Mouse (Mus musculus): Measurements from ENCODE around the gene Prkcb.

Prkcb gene

DNA sequence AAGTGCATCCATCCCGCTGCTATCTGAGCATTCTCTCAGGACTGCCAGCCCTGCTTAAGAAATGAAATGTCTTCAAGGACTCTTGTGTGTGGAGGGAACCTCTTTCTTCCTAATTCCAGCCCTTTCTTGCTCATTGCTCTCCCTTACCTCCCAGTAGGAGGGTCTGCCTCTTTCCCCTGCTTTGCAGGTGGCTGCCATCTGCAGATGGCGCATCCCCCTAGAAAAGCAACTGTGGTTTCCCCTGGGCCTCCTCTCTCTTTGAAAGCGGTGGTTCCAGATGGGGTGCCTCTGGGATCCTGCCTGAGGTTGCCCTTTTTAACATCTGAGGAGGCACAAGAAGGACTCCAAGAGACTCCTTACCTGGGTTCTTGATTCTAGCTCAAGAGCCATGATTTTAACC lies 2.2 kb downstream of the Prkcb start:
- no peak for DNase-seq

DNA sequence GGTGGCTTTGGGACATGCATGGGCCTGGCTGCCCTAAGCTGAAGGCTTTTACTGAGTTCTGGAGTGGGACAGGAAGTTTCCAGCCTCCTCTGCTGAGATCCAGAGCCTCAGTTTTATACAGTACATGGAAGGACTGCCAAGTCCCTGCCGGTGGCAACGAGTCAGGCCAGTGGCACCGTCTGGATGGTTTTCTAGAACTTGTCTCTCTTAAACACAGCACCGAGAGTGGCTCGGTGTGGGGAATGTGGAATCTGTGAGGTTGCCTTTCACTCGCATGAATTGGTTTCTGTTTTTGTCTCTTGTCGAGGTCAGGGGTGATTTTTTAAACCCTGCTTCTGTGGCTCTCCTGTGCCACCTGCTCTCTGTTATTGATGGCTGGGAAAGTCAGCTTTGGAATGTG lies 3.6 kb downstream of the Prkcb start:
- no peak for DNase-seq

DNA sequence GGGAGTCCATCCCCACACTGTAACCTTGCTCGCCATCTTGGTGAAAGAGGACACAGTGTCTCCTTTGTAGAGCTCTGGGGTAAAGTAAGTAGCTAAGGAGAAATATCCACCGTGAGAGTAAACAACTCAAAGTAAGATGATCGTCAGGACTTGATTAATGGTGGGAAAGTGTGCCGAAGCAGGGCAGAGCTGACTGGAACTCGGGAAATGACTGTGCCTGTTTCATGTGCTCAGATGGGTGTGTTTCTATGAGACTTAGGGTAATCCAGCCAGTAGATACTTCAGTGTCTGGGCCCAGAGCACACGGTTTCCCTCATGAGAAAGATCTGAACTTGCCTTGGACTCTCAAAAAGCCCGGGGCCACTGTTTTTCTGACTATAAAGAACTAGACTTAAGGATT lies 5.6 kb downstream of the Prkcb start:
- DNase-seq: no peak

DNA sequence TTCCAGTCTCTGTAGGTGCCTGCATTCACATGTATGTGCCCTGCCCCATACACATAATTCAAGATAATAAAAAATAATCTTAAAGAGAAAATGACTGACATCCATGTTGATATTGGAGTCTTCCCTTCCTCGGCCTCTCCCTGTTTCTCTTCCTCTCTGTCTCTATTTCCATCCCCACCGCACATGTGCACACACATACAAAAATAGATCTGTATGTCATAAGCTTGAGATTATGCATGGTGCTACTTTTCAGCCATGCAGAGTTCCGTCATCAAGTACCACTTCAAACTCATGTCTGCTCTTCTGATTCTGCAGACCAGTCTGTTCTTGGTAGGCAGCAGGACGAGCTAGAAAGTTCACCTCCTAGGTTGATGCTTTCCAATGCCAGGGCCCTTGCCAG lies 6.8 kb downstream of the Prkcb start:
- DNase-seq: no peak

DNA sequence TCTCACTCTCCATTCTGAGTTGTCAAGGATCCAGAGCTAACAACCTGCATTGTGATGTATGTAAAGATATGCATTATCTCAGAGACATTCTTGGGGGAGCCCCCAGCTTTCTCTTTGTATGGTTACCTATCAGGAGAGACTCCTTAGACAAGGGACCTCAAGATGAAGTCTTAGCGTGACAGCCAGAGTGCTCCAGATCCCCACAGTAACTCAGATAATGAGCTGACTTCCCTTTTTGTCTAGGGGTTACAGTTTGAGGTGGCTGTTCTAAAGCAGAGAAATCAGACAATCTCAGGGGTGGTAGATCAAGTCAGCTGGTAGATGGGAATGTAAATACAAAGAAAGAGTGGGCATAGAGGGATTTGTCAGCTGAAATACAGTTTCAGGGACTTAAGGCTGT lies 7.8 kb downstream of the Prkcb start:
- no peak for DNase-seq

DNA sequence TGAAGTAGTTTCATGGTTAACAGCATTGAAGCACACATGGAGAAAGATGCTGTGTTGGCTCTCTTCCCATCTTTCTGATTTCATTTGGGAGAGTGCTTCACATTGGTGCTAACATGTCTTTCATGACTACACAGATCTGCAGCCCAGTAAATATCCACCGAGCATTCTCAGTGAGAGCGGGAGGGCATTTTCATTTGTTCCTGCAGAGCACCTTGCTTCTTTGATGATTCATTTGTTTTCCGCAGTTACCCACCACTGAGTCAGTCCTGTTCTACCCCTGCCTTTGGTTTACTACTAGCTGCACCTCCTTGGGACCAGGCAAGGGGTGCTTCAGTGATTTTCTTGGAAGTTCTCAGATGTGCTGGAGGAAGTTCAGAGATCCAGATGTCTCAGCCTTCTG lies 8.3 kb downstream of the Prkcb start:
- DNase-seq: no peak

DNA sequence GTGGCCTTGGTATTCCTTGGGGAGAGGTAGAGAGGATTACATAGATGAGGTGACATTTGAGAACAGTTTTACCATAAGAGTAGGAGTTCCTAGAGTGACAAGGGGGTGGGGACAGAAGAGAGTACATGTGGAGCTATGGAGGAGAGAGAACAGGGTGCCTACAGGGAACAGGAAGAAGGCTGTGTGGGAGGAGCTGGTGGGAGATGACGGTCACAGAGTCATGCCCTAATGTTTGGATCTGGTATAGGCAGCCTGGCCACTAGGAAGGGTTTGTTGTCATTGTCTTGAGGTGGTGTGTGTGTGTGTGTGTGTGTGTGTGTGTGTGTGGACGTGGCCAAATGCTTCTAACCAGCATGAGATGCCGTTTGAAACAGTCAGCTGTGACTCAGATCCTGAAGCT lies 9.1 kb downstream of the Prkcb start:
- no peak for DNase-seq

DNA sequence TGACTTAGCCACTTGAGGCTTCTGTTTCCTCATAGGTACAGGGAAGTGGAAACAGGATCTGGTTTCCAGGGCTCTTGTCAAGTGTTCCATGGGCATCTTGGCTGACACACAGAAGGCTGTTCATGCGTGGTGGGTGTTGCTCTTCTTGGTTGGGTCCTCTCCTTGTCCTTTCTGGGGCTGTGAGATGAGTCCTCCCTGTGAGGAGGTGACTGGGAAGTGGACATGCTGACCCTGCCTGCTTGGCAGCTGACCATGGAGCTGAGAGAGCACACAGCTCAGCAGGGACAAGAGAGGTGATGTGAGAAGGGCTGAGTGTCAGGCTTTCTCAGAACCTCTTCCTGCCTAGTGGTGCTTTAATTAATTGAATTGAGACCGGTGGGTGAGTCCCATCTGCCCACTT lies 10.2 kb downstream of the Prkcb start:
- DNase-seq: no peak

DNA sequence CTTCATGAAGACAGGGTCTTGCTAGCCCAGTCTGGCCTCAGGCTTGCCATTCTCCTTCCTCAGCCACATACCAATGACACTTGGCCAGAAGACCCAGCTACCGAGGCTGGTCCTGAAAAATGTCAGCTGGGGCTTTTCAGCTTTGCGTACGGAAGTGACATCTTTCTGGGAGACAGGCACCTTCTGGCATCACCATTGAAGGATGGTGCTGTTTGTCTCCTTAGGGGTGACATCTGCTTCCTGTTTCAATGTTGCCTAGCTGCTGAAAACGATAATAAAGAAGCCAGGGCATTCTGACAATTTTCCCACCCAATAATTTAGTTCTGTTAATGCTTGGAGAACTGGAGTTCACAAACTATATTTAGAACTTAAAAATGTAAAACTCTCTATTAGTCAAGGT lies 12.0 kb downstream of the Prkcb start:
- DNase-seq: no peak

DNA sequence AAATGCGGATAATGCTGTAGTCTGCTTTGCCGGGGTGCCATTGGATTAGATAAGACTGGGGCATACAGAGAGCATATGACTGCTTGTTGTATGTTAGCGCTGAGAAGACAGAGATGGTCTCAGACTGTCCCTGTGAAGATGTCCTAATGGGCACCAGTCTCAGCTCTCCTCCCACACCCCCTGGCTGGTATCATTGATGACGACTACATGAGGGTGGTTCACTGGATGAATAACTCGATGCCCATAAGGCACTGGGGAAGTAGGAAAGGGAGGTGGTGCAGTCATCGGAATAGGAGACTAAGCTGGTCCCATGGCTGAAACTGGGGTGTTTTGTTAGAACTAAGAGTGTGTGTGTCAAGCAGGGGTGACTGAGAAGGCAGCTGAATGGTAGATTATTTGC lies 14.0 kb downstream of the Prkcb start:
- no peak for DNase-seq

DNA sequence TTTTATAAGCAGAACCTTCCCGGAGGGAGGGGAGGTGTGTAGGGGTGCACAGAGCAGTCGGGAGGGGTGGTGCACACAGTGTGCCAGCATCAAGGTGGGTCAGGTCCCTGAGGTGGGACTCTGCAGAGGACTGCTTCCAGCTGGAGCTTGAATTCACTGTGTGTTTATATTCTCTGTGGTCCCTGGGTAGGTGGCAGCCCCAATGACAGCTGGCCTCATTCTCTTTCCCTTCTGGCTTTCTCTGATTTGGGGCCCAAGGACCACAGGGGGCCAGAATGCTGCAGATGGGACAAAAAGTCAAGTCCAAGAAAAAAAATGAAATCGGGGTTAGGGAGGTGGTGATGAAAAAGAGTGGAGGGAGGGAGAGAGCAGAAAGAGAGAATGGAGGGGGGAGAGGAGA lies 15.4 kb downstream of the Prkcb start:
- DNase-seq: no peak

DNA sequence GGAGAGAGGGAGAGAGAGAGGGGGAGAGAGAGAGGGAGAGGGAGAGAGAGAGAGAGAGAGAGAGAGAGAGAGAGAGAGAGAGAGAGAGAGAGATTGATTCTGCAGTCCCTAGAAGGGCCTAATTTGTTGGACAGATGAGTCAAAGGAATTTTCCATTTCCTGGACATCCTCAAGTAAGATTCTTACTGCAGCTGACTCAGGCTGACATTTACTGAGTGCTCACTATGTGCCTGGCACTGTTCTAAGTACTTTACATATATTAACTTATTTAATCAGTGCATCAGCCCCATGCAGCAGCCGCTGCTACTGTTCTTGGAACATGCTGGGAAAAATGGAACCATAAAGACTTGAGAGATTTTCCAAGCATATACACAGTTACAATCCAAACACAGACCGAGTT lies 16.0 kb downstream of the Prkcb start:
- DNase-seq: no peak

DNA sequence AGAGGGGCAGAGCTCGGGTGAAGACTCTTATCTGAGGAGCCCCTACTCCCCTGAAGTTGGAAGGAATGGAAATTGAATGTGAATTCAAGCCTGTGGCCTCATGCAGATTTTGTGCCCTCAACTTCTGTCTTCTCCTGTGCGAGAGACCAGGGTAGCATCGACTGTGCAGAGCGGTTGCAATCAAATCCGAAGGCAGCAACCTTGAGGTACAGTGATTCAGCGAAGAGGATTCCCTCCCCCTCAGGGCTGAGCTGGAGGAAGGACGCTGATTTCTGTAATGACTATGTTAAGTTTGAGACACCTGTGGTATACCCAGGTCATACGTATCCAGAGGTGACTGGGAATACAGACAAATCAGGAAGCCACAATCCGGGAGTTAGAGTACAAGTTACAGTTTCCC lies 18.7 kb downstream of the Prkcb start:
- no peak for DNase-seq

DNA sequence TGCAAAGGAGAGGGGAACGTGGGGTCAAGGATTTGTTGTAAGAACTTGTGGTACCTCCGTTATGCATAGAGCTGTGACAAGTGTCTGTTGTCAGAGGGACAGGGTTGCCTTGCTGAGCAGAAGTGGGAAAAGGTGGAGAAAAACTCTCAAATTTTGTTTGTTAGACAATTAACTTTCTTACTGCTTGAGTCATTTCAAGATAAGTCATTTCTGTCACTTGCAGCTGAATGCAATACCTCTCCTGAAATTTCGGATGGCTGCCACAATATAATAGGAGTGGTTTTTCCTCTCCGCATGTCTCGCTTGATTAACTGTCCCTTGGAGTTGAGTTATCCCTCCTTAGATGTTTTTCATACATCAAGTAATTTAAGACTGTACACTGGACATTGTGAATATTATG lies 20.1 kb downstream of the Prkcb start:
- no peak for DNase-seq

DNA sequence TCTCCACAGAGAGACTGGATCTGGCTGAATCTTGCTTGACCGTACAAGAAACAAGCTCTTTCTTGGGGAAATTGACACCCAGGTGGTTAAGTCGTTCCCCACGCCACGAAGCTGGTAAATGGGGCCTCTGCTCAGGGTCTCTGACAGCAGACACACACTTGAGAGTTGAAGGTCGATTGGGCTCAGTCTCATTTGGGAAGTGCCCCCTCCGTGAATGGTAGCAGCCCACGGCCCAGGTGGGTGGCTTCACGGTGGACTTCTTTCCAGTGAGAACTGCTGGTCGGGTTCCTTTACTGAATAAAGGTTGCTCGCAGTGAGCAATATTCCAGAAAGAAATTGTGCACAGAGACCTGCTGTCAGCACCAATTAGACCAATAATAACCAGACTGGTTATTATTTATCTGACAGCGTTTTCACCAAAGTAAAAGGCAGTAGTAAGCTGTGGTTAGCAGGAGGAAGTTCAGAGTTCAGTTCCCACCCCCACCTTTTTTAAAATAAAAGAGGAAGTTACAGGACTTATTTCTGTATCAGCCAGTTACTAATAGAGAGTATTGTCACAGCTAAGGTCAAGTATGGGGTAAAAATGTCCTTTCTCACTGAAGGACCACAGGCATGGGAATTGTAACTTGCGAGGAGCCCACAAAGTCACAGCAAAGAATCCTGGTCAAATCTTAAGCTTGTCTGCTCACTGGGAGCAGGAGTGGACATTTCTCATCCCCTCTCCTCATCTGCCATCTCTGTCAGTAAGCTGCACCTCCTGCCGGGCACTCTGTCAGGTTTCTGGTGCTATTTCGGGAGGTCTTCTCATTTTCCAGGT lies 21.6 kb downstream of the Prkcb start:
- DNase-seq: no peak

DNA sequence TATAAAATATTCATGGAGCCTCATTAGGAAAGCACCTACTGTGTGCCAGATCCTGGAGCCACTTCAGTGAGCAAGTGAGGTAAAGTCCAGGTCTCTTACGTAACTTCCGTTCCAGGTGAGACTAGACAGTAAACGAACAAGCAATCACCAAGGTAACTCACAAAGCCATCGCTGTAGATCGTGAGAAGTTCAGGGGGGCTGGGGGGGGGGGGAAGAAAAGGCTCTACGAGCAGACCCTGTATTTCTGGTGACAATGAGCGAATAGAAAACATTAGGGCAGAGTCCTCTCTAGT lies 22.1 kb downstream of the Prkcb start:
- DNase-seq: no peak

DNA sequence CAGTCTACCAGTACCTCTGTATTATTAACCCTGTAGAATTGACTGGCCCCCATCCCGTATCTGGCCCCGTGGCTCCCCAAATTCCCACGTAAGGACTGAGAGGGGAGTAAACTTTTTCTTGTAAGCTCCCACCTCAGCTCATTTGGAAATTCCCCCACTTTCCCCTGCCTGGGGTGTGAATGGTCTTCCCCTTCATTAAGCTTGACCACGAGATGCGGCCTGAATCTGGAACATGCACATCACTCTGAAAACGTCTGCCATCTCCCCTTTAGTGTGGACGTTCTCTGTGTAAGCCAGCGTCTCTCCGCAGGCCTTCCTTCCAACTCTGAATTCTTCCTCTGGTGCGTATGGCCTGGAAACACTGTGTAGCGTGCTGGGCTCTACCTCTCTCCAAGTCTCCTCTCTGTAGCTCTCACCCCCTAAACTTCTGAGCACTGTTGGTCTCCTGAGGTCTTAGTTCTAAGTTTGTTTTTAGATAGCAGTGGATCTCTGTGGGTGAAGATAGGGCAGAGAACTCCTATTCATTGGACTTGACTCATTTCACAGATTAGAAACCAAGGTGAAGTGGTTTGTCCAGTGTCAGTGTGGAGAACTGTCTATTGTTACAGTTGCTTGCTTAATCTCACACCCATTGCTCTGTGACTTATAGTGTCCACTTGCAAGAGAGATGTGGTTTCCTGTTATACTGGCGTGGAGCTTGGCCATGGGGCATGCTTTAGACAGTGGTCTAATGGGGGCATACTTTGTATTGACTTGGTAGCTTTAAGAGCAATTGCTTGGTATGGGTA lies 25.3 kb downstream of the Prkcb start:
- no peak for DNase-seq

DNA sequence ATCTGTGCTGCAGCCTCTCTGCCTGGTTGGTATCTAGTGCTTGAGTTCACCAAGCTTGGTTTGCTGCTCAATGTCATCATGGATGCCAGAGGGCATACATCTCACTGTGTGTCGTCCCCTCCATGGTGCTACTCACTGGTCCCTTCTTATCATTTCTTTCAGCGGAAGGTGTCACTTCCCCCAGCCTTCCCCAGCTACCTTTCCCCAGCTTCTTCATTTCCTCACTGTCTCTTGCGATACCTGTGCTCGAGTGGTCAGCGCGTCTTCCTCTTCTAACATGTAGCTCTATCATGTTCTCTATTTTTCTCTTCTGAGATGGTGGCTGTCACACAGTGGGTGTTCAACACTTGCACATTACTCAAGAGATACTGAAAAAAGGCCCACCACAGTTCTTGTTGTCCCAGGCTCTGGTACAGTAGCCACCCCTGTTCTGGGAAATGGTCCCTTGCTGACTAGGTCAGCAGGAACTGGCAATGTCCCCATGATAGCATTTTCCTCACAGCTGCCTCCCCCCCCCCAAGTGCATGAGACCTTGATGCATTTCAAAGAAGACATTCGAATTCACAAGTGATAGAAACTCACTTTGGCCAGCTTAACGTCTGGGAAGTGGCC lies 27.3 kb downstream of the Prkcb start:
- DNase-seq: no peak

DNA sequence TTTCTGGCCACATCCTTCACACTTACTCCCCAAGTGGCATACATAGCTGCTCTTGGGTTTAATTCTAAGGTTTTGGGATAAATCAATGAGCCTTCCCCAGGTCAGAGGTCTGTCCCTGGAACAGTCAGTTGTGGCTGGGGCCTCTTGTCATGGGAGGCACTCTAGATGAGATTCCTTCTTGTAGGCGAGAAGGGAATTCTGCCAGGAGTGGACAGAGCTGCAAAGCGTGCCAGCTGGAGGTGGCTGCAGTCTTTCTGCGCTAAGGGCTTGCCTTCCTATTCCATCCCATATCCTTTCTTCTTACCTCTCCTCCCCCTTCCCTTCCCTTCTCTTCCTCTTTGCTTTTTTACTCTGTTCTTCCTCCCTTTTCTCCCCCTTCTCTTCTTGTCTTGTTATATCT lies 28.1 kb downstream of the Prkcb start:
- DNase-seq: no peak

DNA sequence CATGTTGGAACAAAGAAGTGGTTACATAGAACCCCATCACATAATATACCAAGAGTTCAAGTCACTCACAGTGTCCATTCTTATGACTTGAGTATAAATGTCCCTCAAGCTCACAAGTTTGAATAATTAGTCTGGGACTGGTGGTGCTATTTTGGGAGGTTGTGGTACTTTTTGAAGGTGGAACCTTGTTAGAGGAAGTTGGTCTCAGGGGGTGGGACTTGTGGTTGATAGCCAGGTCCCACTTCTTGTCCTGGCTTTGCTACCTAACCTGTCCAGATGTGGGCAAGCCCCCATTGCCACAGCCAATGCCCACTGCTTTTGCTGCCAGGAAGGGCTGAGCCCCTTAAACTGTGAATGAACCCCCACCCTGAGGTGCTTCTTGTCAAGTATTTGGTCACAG lies 28.9 kb downstream of the Prkcb start:
- no peak for DNase-seq

DNA sequence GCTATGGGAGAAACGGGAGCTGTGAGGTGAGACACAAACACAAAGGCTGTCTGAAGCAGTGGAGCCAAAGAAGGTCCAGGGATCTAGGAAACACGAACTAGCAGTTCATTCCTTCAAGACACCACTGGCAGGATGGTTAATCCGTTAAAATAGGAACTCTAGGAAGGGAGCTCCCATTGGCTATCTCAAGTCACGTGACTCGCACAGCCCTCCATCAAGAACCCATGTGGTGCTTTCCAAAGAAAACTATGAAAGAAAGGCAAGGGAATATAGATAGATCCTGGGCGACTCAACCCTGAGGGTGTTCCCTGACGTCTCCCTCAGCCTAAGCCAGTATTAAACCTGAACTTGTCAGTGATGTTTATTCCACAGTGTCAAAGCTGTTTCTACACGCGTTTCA lies 31.0 kb downstream of the Prkcb start:
- DNase-seq: no peak

DNA sequence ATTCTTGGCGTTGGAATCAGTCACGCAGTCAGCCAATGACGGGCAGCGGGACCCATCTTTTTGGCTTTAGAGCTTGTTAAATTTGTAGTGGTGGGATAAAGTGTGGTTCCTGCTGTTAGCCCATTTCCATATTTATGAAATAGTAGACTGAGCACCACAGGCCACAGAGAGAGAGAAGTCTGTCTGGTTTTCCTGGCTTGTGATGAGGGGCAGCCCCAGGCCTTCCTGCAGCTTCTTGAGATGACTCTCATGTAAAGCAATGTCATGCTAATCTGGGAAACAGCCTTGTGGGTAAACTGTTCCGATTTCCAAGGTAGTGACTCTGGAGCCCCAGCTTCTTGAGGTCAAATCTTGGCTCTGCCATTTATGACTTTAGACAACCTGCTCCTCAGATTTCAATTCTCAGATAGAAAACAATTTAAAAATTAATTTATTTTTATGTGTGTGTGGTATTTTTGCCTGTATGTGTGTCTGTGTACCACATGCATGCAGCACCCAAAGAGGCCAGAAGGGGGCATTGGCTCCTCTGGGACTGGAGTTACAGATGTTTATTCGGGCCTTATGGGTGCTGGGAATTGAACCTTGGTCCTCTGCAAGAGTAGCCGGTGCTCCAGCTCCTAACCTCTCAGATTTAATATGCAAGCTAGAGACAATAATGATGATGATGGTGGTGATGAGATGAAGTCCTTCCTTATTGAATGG lies 32.4 kb downstream of the Prkcb start:
- no peak for DNase-seq

DNA sequence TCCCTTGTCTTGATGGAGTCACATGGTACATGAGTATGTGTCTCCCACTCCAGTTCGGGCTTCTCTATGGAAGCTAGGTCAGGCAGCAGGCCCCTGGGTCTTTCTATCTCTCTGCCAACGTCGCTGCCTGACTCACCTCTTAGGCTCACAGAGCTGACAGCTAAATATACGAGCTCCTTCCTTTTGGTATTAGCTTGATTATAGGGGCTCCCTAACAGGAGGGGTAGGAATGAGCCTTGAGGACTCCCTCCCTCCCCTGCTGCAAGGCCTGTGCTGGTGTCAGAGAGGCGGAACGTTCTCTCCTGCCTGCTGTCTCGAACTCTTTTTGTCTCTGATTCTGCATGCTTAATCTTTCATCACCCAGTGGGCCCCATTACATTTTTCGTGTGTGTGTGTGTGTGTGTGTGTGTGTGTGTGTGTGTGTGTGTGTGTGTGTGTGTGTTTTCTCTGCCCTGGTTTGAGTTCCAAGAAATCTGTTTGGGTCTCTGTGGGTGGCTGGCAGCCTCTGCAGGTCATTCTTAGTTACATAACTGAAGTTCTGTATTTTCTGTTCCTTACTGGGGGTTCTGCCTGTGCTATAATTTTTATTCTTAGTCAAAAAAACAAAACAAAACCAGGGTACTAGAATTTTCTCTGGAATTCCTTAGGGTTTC lies 33.6 kb downstream of the Prkcb start:
- DNase-seq: no peak

Data from kidney, adult 9 months (tissue).